Mouse (Mus musculus) E14TG2a.4 (cell line): ENCODE measurements around the gene Rpl10a.

Source experiments
- CTCF ChIP-seq: conservative IDR thresholded peaks from 2 replicates; pipeline ENCODE4 v1.5.1; 2014; ENCODE audit warnings: low read length
- NANOG ChIP-seq: IDR thresholded peaks from 2 replicates; pipeline ENCODE4 v1.6.1; 2014; ENCODE audit warnings: borderline replicate concordance, low read length, mixed read lengths

DNA sequence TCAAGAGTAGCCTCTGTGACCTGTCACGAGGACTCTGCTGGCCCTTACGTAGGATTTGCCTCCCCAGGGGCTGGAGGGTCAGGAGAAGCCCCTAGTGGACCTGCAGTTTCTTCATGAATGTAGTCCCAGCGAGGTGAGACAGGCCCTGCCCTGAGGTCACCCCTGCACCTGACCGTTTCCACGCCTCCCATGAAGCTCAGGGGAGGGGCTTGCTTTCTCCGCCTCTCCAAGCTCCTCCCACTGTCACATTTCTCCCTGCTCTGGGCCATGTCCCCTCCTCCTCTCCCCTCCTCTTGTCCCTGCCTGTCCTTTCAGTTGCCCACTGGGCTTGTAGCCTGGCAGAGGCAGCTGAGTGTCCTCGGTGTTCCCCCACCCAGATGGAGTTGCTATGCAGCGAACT lies 11.2 kb upstream of the Rpl10a start:
- TF ChIP-seq CTCF (no peak), NANOG (no peak)
